Mouse (Mus musculus): Measurements from ENCODE around the gene Rere.

- TF ChIP-seq POLR2A (IDR thresholded peaks at IDR 0.05; ENCODE audit: low read depth, low read length): no peak
- no peak for TF ChIP-seq MAX (IDR thresholded peaks at IDR 0.05; ENCODE audit: low read length)
- no peak for TF ChIP-seq NRF1 (IDR thresholded peaks at IDR 0.05; ENCODE audit: low read depth, low read length)
- TF ChIP-seq MYC (IDR thresholded peaks at IDR 0.05; ENCODE audit: low read depth, low read length): no peak
- TF ChIP-seq CTCF (conservative IDR thresholded peaks at IDR 0.05 in 1 of 2, IDR thresholded peaks at IDR 0.05 in 1 of 2; ENCODE audit: low read depth in 2 of 2, low read length in 2 of 2): no peak
- no peak for TF ChIP-seq USF2 (conservative IDR thresholded peaks at IDR 0.05; ENCODE audit: low read depth, low read length)
- no peak for TF ChIP-seq ZNF384 (IDR thresholded peaks at IDR 0.05; ENCODE audit: low read depth, low read length)
- no peak for TF ChIP-seq IRF4 (IDR thresholded peaks at IDR 0.05; ENCODE audit: low read depth, low read length)
- TF ChIP-seq POLR2AphosphoS2 (IDR thresholded peaks at IDR 0.05; ENCODE audit: low read depth, low read length): no peak
- TF ChIP-seq HCFC1 (IDR thresholded peaks at IDR 0.05; ENCODE audit: low read depth, low read length): no peak
- TF ChIP-seq MAFK (IDR thresholded peaks at IDR 0.05; ENCODE audit: insufficient replicate concordance, low read length): no peak
- TF ChIP-seq EP300 (IDR thresholded peaks at IDR 0.05; ENCODE audit: low read length): no peak
- no peak for TF ChIP-seq TCF12 (IDR thresholded peaks at IDR 0.05; ENCODE audit: low read depth, low read length)
These were observed 97.9 kb downstream of the Rere start for GRCm38 (mm10) chr4:150379313-150379712.

Measured in CH12.LX (cell line).